Mouse (Mus musculus): ENCODE results near the gene Zcchc10.

GRCm38 (mm10) chr11:53307558-53308065, 16.9 kb upstream of the Zcchc10 start:
- TF ChIP-seq CTCF (IDR thresholded peaks at IDR 0.05; ENCODE audit: extremely low read depth, insufficient read depth, insufficient read length, insufficient replicate concordance): no peak
- TF ChIP-seq POLR2A (IDR thresholded peaks at IDR 0.05; ENCODE audit: low read depth, low read length): no peak
